Comparison of ENCODE assay signal across 28 mouse cellular contexts in genomic region chr12:24757387-24757786, GRCm38 (mm10). TPM values are rescaled to one million over a fixed set of nuclear protein-coding genes. Genes with fewer than 3 reads are reported as not detected.
A peak's percentile ranks its signal among the peaks of the same experiment; 100 is the strongest.
DNase-seq lines count a peak whose midpoint lies in the region; ATAC-seq and TF ChIP-seq lines count a peak whose summit lies in the region.
"Had no signal": no experiment of that assay in that cellular context is flagged by ENCODE, and none has a peak within 500 bp of the region (broad histone marks: within the 10 kb centered on the region; RNA-seq: fewer than 3 reads in every experiment).

No protein-coding gene starts in this region.

- no peak for TF ChIP-seq CTCF in liver, postnatal 0 days (IDR thresholded peaks at IDR 0.05; ENCODE audit: low read depth)
- no peak for TF ChIP-seq CTCF in stomach, postnatal 0 days (IDR thresholded peaks at IDR 0.05; ENCODE audit: low read depth)

- no peaks in the 10 kb centered on the region for H3K9me3 ChIP-seq in forebrain, embryonic 11.5 days (ENCODE audit: control insufficient read depth, low read length)
- H3K9me3 ChIP-seq in forebrain, embryonic 10.5 days: no peaks in the 10 kb centered on the region
- H3K9me3 ChIP-seq in liver, postnatal 0 days (ENCODE audit: low read length): no peaks in the 10 kb centered on the region
- H3K9me3 ChIP-seq in liver, embryonic 11.5 days (ENCODE audit: control insufficient read depth, low read length): no peaks in the 10 kb centered on the region
- H3K9me3 ChIP-seq in stomach, postnatal 0 days (ENCODE audit: control insufficient read depth, low read length): no peaks in the 10 kb centered on the region
- H3K9me3 ChIP-seq: embryonic facial prominence, embryonic 10.5 days; embryonic facial prominence, embryonic 13.5 days; G1E; hindbrain, embryonic 12.5 days; hindbrain, embryonic 15.5 days had no signal

- no peak overlapping the region for H3K27ac ChIP-seq in forebrain, embryonic 11.5 days (ENCODE audit: low read depth, low read length)
- no peak overlapping the region for H3K27ac ChIP-seq in forebrain, embryonic 10.5 days
- H3K27ac ChIP-seq in liver, postnatal 0 days (ENCODE audit: low read depth): no peak overlapping the region
- no peak overlapping the region for H3K27ac ChIP-seq in liver, embryonic 11.5 days (ENCODE audit: low read depth, low read length)
- no peak overlapping the region for H3K27ac ChIP-seq in stomach, postnatal 0 days (replicated peaks)
- H3K27ac ChIP-seq: embryonic facial prominence, embryonic 10.5 days; embryonic facial prominence, embryonic 13.5 days; gastrocnemius, adult 2 months; hindbrain, embryonic 12.5 days; hindbrain, embryonic 15.5 days had no signal

- H3K4me3 ChIP-seq in forebrain, embryonic 11.5 days (ENCODE audit: low read depth, low read length): no peak overlapping the region
- no peak overlapping the region for H3K4me3 ChIP-seq in forebrain, embryonic 10.5 days
- H3K4me3 ChIP-seq in liver, postnatal 0 days (ENCODE audit: low read depth, low read length): no peak overlapping the region
- no peak overlapping the region for H3K4me3 ChIP-seq in liver, embryonic 11.5 days (ENCODE audit: low read depth, low read length)
- H3K4me3 ChIP-seq in stomach, postnatal 0 days (ENCODE audit: low read depth, low read length): no peak overlapping the region
- H3K4me3 ChIP-seq: embryonic facial prominence, embryonic 10.5 days; embryonic facial prominence, embryonic 13.5 days; erythroblast, embryonic 14.5 days; gastrocnemius, adult 2 months; hindbrain, embryonic 12.5 days; hindbrain, embryonic 15.5 days had no signal

- H3K9ac ChIP-seq in forebrain, embryonic 11.5 days (ENCODE audit: low read length): no peak overlapping the region
- no peak overlapping the region for H3K9ac ChIP-seq in liver, postnatal 0 days (replicated peaks)
- H3K9ac ChIP-seq in liver, embryonic 11.5 days (ENCODE audit: low read depth, low read length): no peak overlapping the region
- no peak overlapping the region for H3K9ac ChIP-seq in stomach, postnatal 0 days (ENCODE audit: low read length)
- H3K9ac ChIP-seq: embryonic facial prominence, embryonic 13.5 days; forebrain, postnatal 0 days; hindbrain, embryonic 12.5 days; hindbrain, embryonic 15.5 days had no signal

- no peak for ATAC-seq in forebrain, embryonic 11.5 days (replicated peaks; ENCODE audit: low FRiP score)
- peak; percentile 77 for ATAC-seq in liver, postnatal 0 days
- ATAC-seq in liver, embryonic 11.5 days (replicated peaks; ENCODE audit: low FRiP score): no peak
- ATAC-seq in stomach, postnatal 0 days (ENCODE audit: low FRiP score, low TSS enrichment): peak; percentile 83
- ATAC-seq: forebrain, embryonic 14.5 days; forebrain, postnatal 0 days; Patski had no signal

- TF ChIP-seq EP300 in liver, postnatal 0 days (IDR thresholded peaks at IDR 0.05; ENCODE audit: low read depth): 0 out of 2 replicates have a peak, but pooled peaks have one; percentile 17
- no peak for TF ChIP-seq EP300 in stomach, postnatal 0 days (optimal IDR thresholded peaks at IDR 0.05)

- no peaks in the 10 kb centered on the region for H3K27me3 ChIP-seq in forebrain, embryonic 11.5 days (ENCODE audit: control insufficient read depth, insufficient read depth, low read length)
- no peaks in the 10 kb centered on the region for H3K27me3 ChIP-seq in forebrain, embryonic 10.5 days (ENCODE audit: poor library complexity, severe bottlenecking)
- no peaks in the 10 kb centered on the region for H3K27me3 ChIP-seq in liver, postnatal 0 days (ENCODE audit: insufficient read depth, low read length)
- no peaks in the 10 kb centered on the region for H3K27me3 ChIP-seq in liver, embryonic 11.5 days (replicated peaks; ENCODE audit: control insufficient read depth, insufficient read depth, low read length)
- no peaks in the 10 kb centered on the region for H3K27me3 ChIP-seq in stomach, postnatal 0 days (ENCODE audit: control insufficient read depth, insufficient read depth, low read length)
- H3K27me3 ChIP-seq: CH12.LX; embryonic facial prominence, embryonic 13.5 days; hindbrain, embryonic 12.5 days; hindbrain, embryonic 15.5 days; Patski had no signal

- peak; percentile 68 for DNase-seq in adrenal gland, adult 2 months
- no peak for DNase-seq in adrenal gland, postnatal 4 days (ENCODE audit: low spot score in 2 of 2)
- peak; percentile 35 for DNase-seq in forebrain, embryonic 11.5 days (ENCODE audit: low spot score)
- DNase-seq in forebrain, embryonic 10.5 days (ENCODE audit: extremely low spot score, low spot score): no peak
- DNase-seq in liver, postnatal 0 days: no peak
- no peak for DNase-seq in liver, embryonic 11.5 days (ENCODE audit: low spot score)
- DNase-seq in stomach, postnatal 0 days (ENCODE audit: low spot score): peak; percentile 43
- no peak for DNase-seq in spleen, postnatal 36 days (ENCODE audit: low spot score in 2 of 2)
- DNase-seq: B cell, adult 2 months; cerebellum, adult 11-12 months; cerebellum, adult 8-10 months; cerebellum, postnatal 10 days; cerebellum, postnatal 36 days; embryo, embryonic 11 days; forebrain, postnatal 0 days; gastrocnemius, adult 2 months; gastrocnemius, postnatal 14 days; heart, adult 11 months had no signal

- H3K4me2 ChIP-seq in forebrain, embryonic 11.5 days (ENCODE audit: low read depth, low read length, severe bottlenecking): no peak overlapping the region
- H3K4me2 ChIP-seq in liver, postnatal 0 days (ENCODE audit: low read depth, low read length): no peak overlapping the region
- no peak overlapping the region for H3K4me2 ChIP-seq in liver, embryonic 11.5 days
- no peak overlapping the region for H3K4me2 ChIP-seq in stomach, postnatal 0 days (replicated peaks; ENCODE audit: low read depth)
- H3K4me2 ChIP-seq: embryonic facial prominence, embryonic 13.5 days; heart, embryonic 11.5 days; hindbrain, embryonic 12.5 days; hindbrain, embryonic 15.5 days had no signal

- H3K36me3 ChIP-seq in forebrain, embryonic 11.5 days (ENCODE audit: control insufficient read depth, insufficient read depth, low read length): no peaks in the 10 kb centered on the region
- no peaks in the 10 kb centered on the region for H3K36me3 ChIP-seq in forebrain, embryonic 10.5 days (replicated peaks)
- no peaks in the 10 kb centered on the region for H3K36me3 ChIP-seq in liver, postnatal 0 days (replicated peaks; ENCODE audit: insufficient read depth, low read length)
- H3K36me3 ChIP-seq in liver, embryonic 11.5 days (ENCODE audit: control insufficient read depth, insufficient read depth, low read length): no peaks in the 10 kb centered on the region
- no peaks in the 10 kb centered on the region for H3K36me3 ChIP-seq in stomach, postnatal 0 days (ENCODE audit: control insufficient read depth, insufficient read depth, low read length)
- H3K36me3 ChIP-seq: embryonic facial prominence, embryonic 10.5 days; embryonic facial prominence, embryonic 13.5 days; G1E; hindbrain, embryonic 12.5 days; hindbrain, embryonic 15.5 days had no signal

- peaks cover 4% of the 10 kb centered on the region; the same call in 1 of the 2 replicates for H3K4me1 ChIP-seq in forebrain, embryonic 11.5 days (replicated peaks; ENCODE audit: control insufficient read depth, insufficient read depth, low read length)
- H3K4me1 ChIP-seq in forebrain, embryonic 10.5 days: peaks cover 15% of the 10 kb centered on the region
- peaks cover 6% of the 10 kb centered on the region for H3K4me1 ChIP-seq in liver, postnatal 0 days (ENCODE audit: insufficient read depth)
- H3K4me1 ChIP-seq in liver, embryonic 11.5 days (replicated peaks; ENCODE audit: control insufficient read depth, insufficient read depth, low read length): no peaks in the 10 kb centered on the region
- H3K4me1 ChIP-seq in stomach, postnatal 0 days (replicated peaks; ENCODE audit: control insufficient read depth, insufficient read depth): no peaks in the 10 kb centered on the region

RNA-seq across cellular contexts. Expression of gene Rrm2, which starts 49.3 kb away (rescaled TPM):
- 1 to 10 TPM; 7.7 to 9.1 TPM for total RNA-seq in adrenal gland, adult 2 months (2021)
- polyA plus RNA-seq in adrenal gland, adult 2 months (2012; rRNA removed): 2.8 and 6.0 TPM in 2 replicates
- 10 to 100 TPM; 75.1 to 95.2 TPM for total RNA-seq in adrenal gland, postnatal 4 days (2021)
- 635 and 669 TPM in 2 replicates for polyA plus RNA-seq in forebrain, embryonic 11.5 days (2014; fragmentation: Nextera tagmentation; extraction: Ambion mirVana)
- polyA plus RNA-seq in forebrain, embryonic 10.5 days (2016; fragmentation: Nextera tagmentation; extraction: Ambion mirVana): 828 and 834 TPM in 2 replicates
- polyA plus RNA-seq in liver, postnatal 0 days (2015; fragmentation: Nextera tagmentation; extraction: Ambion mirVana): 235 and 276 TPM in 2 replicates
- polyA plus RNA-seq in liver, embryonic 11.5 days (2014; fragmentation: Nextera tagmentation; extraction: Ambion mirVana): 422 and 475 TPM in 2 replicates
- 38.0 and 41.2 TPM in 2 replicates for polyA plus RNA-seq in stomach, postnatal 0 days (2015; fragmentation: Nextera tagmentation; extraction: Ambion mirVana)

Comparison
In these comparisons a context has a peak if more than half of its experiments do, and no peak if none do; other contexts are left out.
1. DNase-seq: peak in adrenal gland, adult 2 months (single experiment), forebrain, embryonic 11.5 days (single experiment) and stomach, postnatal 0 days (single experiment); none in adrenal gland, postnatal 4 days (0 of 2), forebrain, embryonic 10.5 days (single experiment), liver, postnatal 0 days (single experiment), liver, embryonic 11.5 days (single experiment) and spleen, postnatal 36 days (0 of 2).
2. ATAC-seq: peak in liver, postnatal 0 days (single experiment) and stomach, postnatal 0 days (single experiment); none in forebrain, embryonic 11.5 days (single experiment) and liver, embryonic 11.5 days (single experiment).